Mouse (Mus musculus): ENCODE results near the gene Msantd1.

DNA sequence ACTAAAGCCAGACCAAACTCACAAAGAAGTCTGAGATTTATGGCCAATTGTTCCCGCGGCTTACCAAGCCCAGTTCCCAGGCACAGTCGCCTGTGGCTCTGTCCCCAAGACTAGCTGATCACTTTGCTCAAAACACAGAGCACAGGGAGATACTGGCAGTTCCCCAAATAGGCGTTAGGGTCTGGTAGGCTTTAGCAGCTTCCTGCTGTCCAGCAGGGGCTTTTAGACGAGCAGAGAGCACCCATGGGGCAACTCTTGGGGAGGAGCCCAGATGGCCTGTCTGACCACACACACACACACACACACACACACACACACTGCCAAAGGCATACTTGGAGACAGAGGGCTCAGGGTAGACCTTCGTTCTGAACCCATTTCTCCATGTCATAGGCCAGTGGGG is 14.7 kb downstream of the Msantd1 start:
- TF ChIP-seq CTCF (IDR thresholded peaks at IDR 0.05; ENCODE audit: low read depth) (no peak), EP300 (optimal IDR thresholded peaks at IDR 0.05) (no peak)

Measured in stomach, postnatal 0 days (tissue).